Mouse (Mus musculus) neural tube, embryonic 13.5 days (tissue): ENCODE results near the gene Coq2. TPM values are rescaled to one million over a fixed set of nuclear protein-coding genes. Genes with fewer than 3 reads are reported as not detected.

ENCODE experiments used
- ATAC-seq: fragments of 200-750 bp; cut with Nextera tagmentation; 2 replicates; pipeline ENCODE4 v1.8.0; 2017; ENCODE audit warnings: low read depth, mild to moderate bottlenecking, moderate TSS enrichment, moderate library complexity
- H3K27ac ChIP-seq: fragments of 300-500 bp; sonication (generic); replicated peaks from 2 replicates; pipeline ENCODE4 v1.5.1; 2015; ENCODE audit warnings: moderate library complexity, mild to moderate bottlenecking, inconsistent platforms
- H3K27me3 ChIP-seq: fragments of 300-500 bp; sonication (generic); 2 replicates; pipeline ENCODE4 v1.6.1; 2015; ENCODE audit warnings: mild to moderate bottlenecking, inconsistent platforms
- H3K36me3 ChIP-seq: fragments of 300-500 bp; sonication (generic); 2 replicates; pipeline ENCODE4 v1.6.1; 2015; ENCODE audit warnings: mild to moderate bottlenecking, inconsistent platforms
- H3K4me1 ChIP-seq: fragments of 300-500 bp; sonication (generic); replicated peaks from 2 replicates; pipeline ENCODE4 v1.6.1; 2015; ENCODE audit warnings: inconsistent platforms
- H3K4me2 ChIP-seq: fragments of 300-500 bp; sonication (generic); 2 replicates; pipeline ENCODE4 v1.6.1; 2015; ENCODE audit warnings: inconsistent platforms, mild to moderate bottlenecking, moderate library complexity
- H3K4me3 ChIP-seq: fragments of 300-500 bp; sonication (generic); 2 replicates; pipeline ENCODE4 v1.5.1; 2015; ENCODE audit warnings: mild to moderate bottlenecking, inconsistent platforms
- H3K9ac ChIP-seq: fragments of 300-500 bp; sonication (generic); 2 replicates; pipeline ENCODE4 v1.6.1; 2015; ENCODE audit warnings: moderate library complexity, mild to moderate bottlenecking, inconsistent platforms
- H3K9me3 ChIP-seq: fragments of 300-500 bp; sonication (generic); 2 replicates; pipeline ENCODE4 v1.6.1; 2016; ENCODE audit warnings: inconsistent platforms
- WGBS: fragments of 180-500 bp; shearing (Covaris S2); methylation state at CpG from one replicate; pipeline ENCODE4 v1.1.7; 2015; 5-methylcytosine and 5-hydroxymethylcytosine counted together
- polyA plus RNA-seq: library from polyadenylated mRNA; unstranded; fragments of >200 nt; fragmentation: Nextera tagmentation; extraction: Ambion mirVana; gene quantifications from 2 replicates; pipeline ENCODE4 v1.2.1, GENCODE M21; 2015

Coq2 gene
- polyA plus RNA-seq, 1 experiment from 2014 or later = 49.0 TPM

GRCm38 (mm10) chr5:100652327-100652726 is 22.6 kb downstream of the Coq2 start:
- no peaks in the 10 kb centered on the region for H3K27me3 ChIP-seq
- no peaks in the 10 kb centered on the region for H3K9me3 ChIP-seq
- H3K4me2 ChIP-seq = no peak overlapping the region
- no peaks in the 10 kb centered on the region for H3K4me1 ChIP-seq
- H3K27ac ChIP-seq = no peak overlapping the region
- WGBS = 88% methylated on average over 9 of the region's 9 CpGs
- H3K4me3 ChIP-seq = no peak overlapping the region
- H3K9ac ChIP-seq = no peak overlapping the region
- no peak for ATAC-seq
- peaks cover 38% of the 10 kb centered on the region for H3K36me3 ChIP-seq

- Histone ChIP-seq H3K9me3 (no peaks in the 10 kb centered on the region), H3K27me3 (no peaks in the 10 kb centered on the region), H3K4me2 (no peak overlapping the region), H3K9ac (no peak overlapping the region), H3K4me1 (no peaks in the 10 kb centered on the region), H3K27ac (no peak overlapping the region), H3K4me3 (no peak overlapping the region), H3K36me3 (peaks cover 31% of the 10 kb centered on the region)
- 82% methylated on average over 10 of the region's 10 CpGs for WGBS
- ATAC-seq = no peak
These were observed 23.5 kb downstream of the Coq2 start for GRCm38 (mm10) chr5:100651486-100651885.

GRCm38 (mm10) chr5:100650969-100651368 is 24.0 kb downstream of the Coq2 start:
- H3K27ac ChIP-seq = no peak overlapping the region
- no peak overlapping the region for H3K9ac ChIP-seq
- no peaks in the 10 kb centered on the region for H3K4me1 ChIP-seq
- no peak for ATAC-seq
- no peak overlapping the region for H3K4me2 ChIP-seq
- no peaks in the 10 kb centered on the region for H3K27me3 ChIP-seq
- no peak overlapping the region for H3K4me3 ChIP-seq
- H3K9me3 ChIP-seq = no peaks in the 10 kb centered on the region
- 88% methylated on average over 7 of the region's 7 CpGs for WGBS
- H3K36me3 ChIP-seq = peaks cover 25% of the 10 kb centered on the region

GRCm38 (mm10) chr5:100648546-100648945 is 26.4 kb downstream of the Coq2 start:
- WGBS = 42% methylated on average over 6 of the region's 6 CpGs
- no peaks in the 10 kb centered on the region for H3K27me3 ChIP-seq
- H3K4me3 ChIP-seq = no peak overlapping the region
- H3K9me3 ChIP-seq = no peaks in the 10 kb centered on the region
- H3K27ac ChIP-seq = no peak overlapping the region
- peaks cover 2% of the 10 kb centered on the region; the same call in 1 of the 2 replicates for H3K36me3 ChIP-seq
- ATAC-seq = no peak
- no peak overlapping the region for H3K9ac ChIP-seq
- H3K4me2 ChIP-seq = no peak overlapping the region
- no peaks in the 10 kb centered on the region for H3K4me1 ChIP-seq

- H3K4me2 ChIP-seq = no peak overlapping the region
- 77% methylated on average over 10 of the region's 10 CpGs for WGBS
- no peak overlapping the region for H3K9ac ChIP-seq
- no peak overlapping the region for H3K27ac ChIP-seq
- no peaks in the 10 kb centered on the region for H3K4me1 ChIP-seq
- no peak overlapping the region for H3K4me3 ChIP-seq
- no peaks in the 10 kb centered on the region for H3K27me3 ChIP-seq
- H3K36me3 ChIP-seq = no peaks in the 10 kb centered on the region
- H3K9me3 ChIP-seq = no peaks in the 10 kb centered on the region
- ATAC-seq = no peak
These were observed 26.9 kb downstream of the Coq2 start for GRCm38 (mm10) chr5:100648046-100648445.

GRCm38 (mm10) chr5:100646558-100646957 is 28.4 kb downstream of the Coq2 start:
- ATAC-seq = no peak
- Histone ChIP-seq H3K4me2 (no peak overlapping the region), H3K36me3 (no peaks in the 10 kb centered on the region), H3K9ac (no peak overlapping the region), H3K4me1 (no peaks in the 10 kb centered on the region), H3K9me3 (no peaks in the 10 kb centered on the region), H3K27ac (no peak overlapping the region), H3K27me3 (no peaks in the 10 kb centered on the region), H3K4me3 (no peak overlapping the region)
- WGBS = 84% methylated on average over 4 of the region's 4 CpGs

- 77% methylated on average over 7 of the region's 7 CpGs for WGBS
- no peak overlapping the region for H3K4me2 ChIP-seq
- no peaks in the 10 kb centered on the region for H3K27me3 ChIP-seq
- ATAC-seq = no peak
- no peak overlapping the region for H3K4me3 ChIP-seq
- H3K27ac ChIP-seq = no peak overlapping the region
- no peaks in the 10 kb centered on the region for H3K36me3 ChIP-seq
- no peaks in the 10 kb centered on the region for H3K9me3 ChIP-seq
- H3K9ac ChIP-seq = no peak overlapping the region
- no peaks in the 10 kb centered on the region for H3K4me1 ChIP-seq
These were observed 30.9 kb downstream of the Coq2 start for GRCm38 (mm10) chr5:100643991-100644535.

- no peak overlapping the region for H3K4me2 ChIP-seq
- ATAC-seq = no peak
- no peaks in the 10 kb centered on the region for H3K9me3 ChIP-seq
- 81% methylated on average over 12 of the region's 12 CpGs for WGBS
- no peak overlapping the region for H3K4me3 ChIP-seq
- H3K36me3 ChIP-seq = no peaks in the 10 kb centered on the region
- no peak overlapping the region for H3K27ac ChIP-seq
- H3K9ac ChIP-seq = no peak overlapping the region
- no peaks in the 10 kb centered on the region for H3K27me3 ChIP-seq
- no peaks in the 10 kb centered on the region for H3K4me1 ChIP-seq
These were observed 31.5 kb downstream of the Coq2 start for GRCm38 (mm10) chr5:100643253-100643990.

- Histone ChIP-seq H3K4me3 (no peak overlapping the region), H3K27me3 (no peaks in the 10 kb centered on the region), H3K27ac (no peak overlapping the region), H3K36me3 (no peaks in the 10 kb centered on the region), H3K4me1 (no peaks in the 10 kb centered on the region), H3K9ac (no peak overlapping the region), H3K9me3 (no peaks in the 10 kb centered on the region), H3K4me2 (no peak overlapping the region)
- WGBS = 84% methylated on average over 5 of the region's 5 CpGs
- ATAC-seq = no peak
These were observed 32.6 kb downstream of the Coq2 start for GRCm38 (mm10) chr5:100642316-100642715.

GRCm38 (mm10) chr5:100638483-100638882 is 36.5 kb downstream of the Coq2 start:
- no peak for ATAC-seq
- WGBS = 91% methylated on average over 8 of the region's 8 CpGs
- no peaks in the 10 kb centered on the region for H3K36me3 ChIP-seq
- H3K9me3 ChIP-seq = no peaks in the 10 kb centered on the region
- H3K4me3 ChIP-seq = no peak overlapping the region
- H3K27me3 ChIP-seq = no peaks in the 10 kb centered on the region
- H3K4me1 ChIP-seq = no peaks in the 10 kb centered on the region
- H3K9ac ChIP-seq = no peak overlapping the region
- H3K27ac ChIP-seq = no peak overlapping the region
- no peak overlapping the region for H3K4me2 ChIP-seq

GRCm38 (mm10) chr5:100636794-100637544 is 38.0 kb downstream of the Coq2 start:
- Histone ChIP-seq H3K4me1 (no peaks in the 10 kb centered on the region), H3K4me3 (no peak overlapping the region), H3K27ac (no peak overlapping the region), H3K36me3 (no peaks in the 10 kb centered on the region), H3K4me2 (no peak overlapping the region), H3K27me3 (no peaks in the 10 kb centered on the region), H3K9ac (no peak overlapping the region), H3K9me3 (no peaks in the 10 kb centered on the region)
- WGBS = 73% methylated on average over 8 of the region's 8 CpGs
- no peak for ATAC-seq

- H3K4me3 ChIP-seq = no peak overlapping the region
- H3K9ac ChIP-seq = no peak overlapping the region
- WGBS = 93% methylated on average over 4 of the region's 4 CpGs
- no peaks in the 10 kb centered on the region for H3K4me1 ChIP-seq
- H3K9me3 ChIP-seq = no peaks in the 10 kb centered on the region
- no peak overlapping the region for H3K4me2 ChIP-seq
- no peaks in the 10 kb centered on the region for H3K36me3 ChIP-seq
- no peak for ATAC-seq
- H3K27ac ChIP-seq = no peak overlapping the region
- H3K27me3 ChIP-seq = no peaks in the 10 kb centered on the region
These were observed 39.0 kb downstream of the Coq2 start for GRCm38 (mm10) chr5:100635908-100636307.
